Mouse (Mus musculus) heart, adult 2 months (tissue): ENCODE results near the gene Gm37240. TPM values are rescaled to one million over a fixed set of nuclear protein-coding genes. Genes with fewer than 3 reads are reported as not detected.

ENCODE experiments used
- DNase-seq, 2 experiments: peaks; one replicate each; pipeline ENCODE4 v3.0.0; 2021
- H3K27ac ChIP-seq: fragments of 200-600 bp; 2 replicates; pipeline ENCODE4 v1.8.1; 2022
- H3K27me3 ChIP-seq: fragments of 200-500 bp; 2 replicates; pipeline ENCODE4 v1.6.1; 2012; ENCODE audit warnings: mild to moderate bottlenecking, low read length, inconsistent platforms, mixed read lengths; ENCODE audit not compliant: control insufficient read depth, insufficient read depth
- H3K36me3 ChIP-seq: fragments of 200-500 bp; 2 replicates; pipeline ENCODE4 v1.6.1; 2012; ENCODE audit warnings: low read length, inconsistent platforms; ENCODE audit not compliant: control insufficient read depth, insufficient read depth
- H3K4me1 ChIP-seq: fragments of 200-500 bp; 2 replicates; pipeline ENCODE4 v1.6.1; 2011; ENCODE audit warnings: low read length; ENCODE audit not compliant: control insufficient read depth, insufficient read depth
- H3K4me3 ChIP-seq: fragments of 200-600 bp; 2 replicates; pipeline ENCODE4 v1.8.1; 2022
- H3K79me2 ChIP-seq: fragments of 200-500 bp; replicated peaks from 2 replicates; pipeline ENCODE4 v1.6.1; 2012; ENCODE audit warnings: mild to moderate bottlenecking, inconsistent platforms, low read length, moderate library complexity, mixed read lengths; ENCODE audit not compliant: control insufficient read depth, insufficient read depth
- H3K9ac ChIP-seq: fragments of 200-500 bp; 2 replicates; pipeline ENCODE4 v1.6.1; 2012; ENCODE audit warnings: low read depth, mild to moderate bottlenecking, control low read depth, inconsistent platforms, low read length, mixed read lengths
- CTCF ChIP-seq: fragments of 200-600 bp; IDR thresholded peaks from 2 replicates; pipeline ENCODE4 v1.8.1; 2022; ENCODE audit warnings: antibody characterized with exemption, mild to moderate bottlenecking, moderate library complexity
- EP300 ChIP-seq: fragments of 200-500 bp; IDR thresholded peaks from 2 replicates; pipeline ENCODE4 v1.6.1; 2011; ENCODE audit warnings: low read depth, low read length, control low read depth; ENCODE audit not compliant: insufficient read depth
- POLR2A ChIP-seq: fragments of 200-500 bp; IDR thresholded peaks from 2 replicates; pipeline ENCODE4 v1.6.1; 2011; ENCODE audit warnings: mild to moderate bottlenecking, low read depth, low read length, control low read depth; ENCODE audit not compliant: insufficient read depth
- WGBS: fragments of 180-500 bp; shearing (Covaris S2); methylation state at CpG from one replicate; pipeline ENCODE4 v1.1.7; 2018; 5-methylcytosine and 5-hydroxymethylcytosine counted together
- intact Hi-C: fragments of 180-260 bp; cut with DNase I; formaldehyde crosslinking; loops from one replicate; pipeline ENCODE4 v1.15.1; 2025
- polyA plus RNA-seq: library from polyadenylated mRNA; depleted of rRNA; stranded (reverse); fragments of >200 nt; gene quantifications from 2 replicates; pipeline ENCODE4 v1.2.3, GENCODE M21; 2012
- total RNA-seq, 2 experiments: library from RNA; stranded (reverse); gene quantifications; 2 replicates each; pipeline ENCODE4 v1.2.3; 2021

Gm37240 gene
- total and polyA plus RNA-seq, 3 experiments, result 25.0 to 45.3 (median 36.6) TPM

DNA sequence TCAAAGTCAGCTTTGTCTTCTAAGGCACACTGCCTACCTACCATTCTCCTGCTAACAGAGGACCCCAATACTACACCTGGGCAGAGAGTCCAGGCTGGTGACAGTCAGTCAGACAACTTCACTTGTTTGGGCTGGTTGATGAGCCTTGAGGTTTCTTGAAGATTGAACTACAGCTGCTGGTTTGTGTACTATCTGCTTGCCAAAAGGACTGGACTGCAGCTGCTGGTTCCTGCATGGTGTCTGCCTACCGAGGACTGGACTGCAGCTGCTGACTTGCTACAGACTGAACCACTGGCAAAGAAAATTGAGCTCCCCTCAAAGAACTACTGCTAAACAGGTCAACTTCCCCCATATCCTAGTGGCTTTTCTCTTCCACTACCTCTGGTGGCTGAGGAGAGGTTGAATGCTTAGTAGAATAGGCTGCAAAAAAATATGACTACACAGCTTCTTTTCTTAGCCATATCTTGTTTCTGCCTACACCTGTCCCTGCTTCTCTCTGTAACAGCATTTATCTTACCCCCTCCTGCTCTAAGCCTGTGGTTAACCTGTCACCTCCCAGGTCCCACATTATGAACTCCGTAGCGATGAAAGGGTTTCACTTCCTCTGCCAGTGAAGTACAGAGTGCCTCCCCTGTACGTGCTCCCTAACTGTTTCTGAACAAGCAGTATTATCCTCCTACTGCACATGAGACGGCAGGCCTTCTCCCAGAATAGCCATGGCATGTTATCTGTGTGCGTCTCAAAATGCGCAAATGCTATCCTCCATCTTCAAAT is 173.2 kb downstream of the Gm37240 start:
- WGBS, result 65% methylated on average over 7 of the region's 7 CpGs
- intact Hi-C loops, result no loop called here
- Histone ChIP-seq H3K27ac (no peak overlapping the region), H3K36me3 (no peaks in the 10 kb centered on the region), H3K9ac (no peak overlapping the region), H3K4me3 (no peak overlapping the region), H3K79me2 (no peaks in the 10 kb centered on the region; the same call in 1 of the 2 replicates), H3K27me3 (no peaks in the 10 kb centered on the region), H3K4me1 (no peaks in the 10 kb centered on the region)
- no peak for TF ChIP-seq EP300
- no peak for TF ChIP-seq POLR2A
- TF ChIP-seq CTCF, result no peak
- no peak for DNase-seq

DNA sequence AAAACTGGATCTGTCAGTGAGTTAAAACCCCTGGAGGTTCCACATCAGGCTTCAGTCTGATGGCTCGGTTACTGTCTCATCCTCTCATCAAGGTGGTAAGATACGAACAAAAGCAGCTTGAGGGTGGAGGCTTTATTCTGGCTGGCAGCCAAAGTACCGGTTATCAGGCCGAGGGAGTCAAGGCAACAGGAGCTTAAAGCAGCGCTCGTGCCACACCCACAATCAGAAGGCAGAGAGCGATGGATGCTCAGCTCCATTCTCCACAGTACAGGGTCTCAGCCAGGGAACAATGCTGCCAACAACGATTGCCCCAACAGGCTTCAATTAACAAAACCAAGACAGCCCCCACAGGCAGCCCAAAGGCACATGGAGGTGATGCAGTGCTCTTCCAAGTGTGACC is 176.6 kb downstream of the Gm37240 start:
- H3K9ac ChIP-seq, result no peak overlapping the region
- H3K4me3 ChIP-seq, result no peak overlapping the region
- no peak overlapping the region for H3K27ac ChIP-seq
- no peak for TF ChIP-seq EP300
- TF ChIP-seq CTCF, result no peak
- no peak for TF ChIP-seq POLR2A
- WGBS, result 23% methylated on average over 8 of the region's 8 CpGs
- intact Hi-C loops, result no loop called here
- no peaks in the 10 kb centered on the region for H3K27me3 ChIP-seq
- no peak for DNase-seq
- H3K36me3 ChIP-seq, result no peaks in the 10 kb centered on the region
- no peaks in the 10 kb centered on the region for H3K79me2 ChIP-seq
- H3K4me1 ChIP-seq, result no peaks in the 10 kb centered on the region

DNA sequence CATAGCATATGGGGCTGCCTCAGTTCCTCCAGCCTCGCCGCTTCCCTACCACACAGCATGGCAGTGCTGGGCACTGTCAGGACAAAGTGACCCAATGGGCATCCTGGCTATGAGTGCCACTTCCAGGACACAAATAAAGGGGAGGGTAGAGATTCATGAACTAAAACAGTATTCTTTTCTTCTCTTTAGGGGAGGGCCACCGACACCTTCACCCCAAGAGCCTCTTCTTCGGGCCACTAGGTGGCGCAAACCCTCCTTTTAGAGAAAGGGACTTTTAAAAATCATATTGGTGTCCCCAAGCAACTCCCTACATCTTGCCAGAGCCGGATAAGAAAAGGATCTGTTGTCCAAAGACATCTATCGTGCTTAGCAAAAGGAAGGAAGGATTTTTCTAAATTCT is 179.9 kb downstream of the Gm37240 start:
- 40% methylated on average over 7 of the region's 7 CpGs for WGBS
- Histone ChIP-seq H3K79me2 (no peaks in the 10 kb centered on the region), H3K36me3 (no peaks in the 10 kb centered on the region), H3K4me1 (no peaks in the 10 kb centered on the region), H3K27me3 (no peaks in the 10 kb centered on the region), H3K9ac (no peak overlapping the region), H3K27ac (no peak overlapping the region), H3K4me3 (no peak overlapping the region)
- TF ChIP-seq CTCF (peak; percentile 95), EP300 (no peak), POLR2A (no peak)
- DNase-seq, result peak; percentile 17 to 59
- intact Hi-C loops, result loop anchor here (1.0 to 5.0 kb wide), 3 partner anchors 210 to 420 kb away; no protein-coding TSS in a partner anchor

DNA sequence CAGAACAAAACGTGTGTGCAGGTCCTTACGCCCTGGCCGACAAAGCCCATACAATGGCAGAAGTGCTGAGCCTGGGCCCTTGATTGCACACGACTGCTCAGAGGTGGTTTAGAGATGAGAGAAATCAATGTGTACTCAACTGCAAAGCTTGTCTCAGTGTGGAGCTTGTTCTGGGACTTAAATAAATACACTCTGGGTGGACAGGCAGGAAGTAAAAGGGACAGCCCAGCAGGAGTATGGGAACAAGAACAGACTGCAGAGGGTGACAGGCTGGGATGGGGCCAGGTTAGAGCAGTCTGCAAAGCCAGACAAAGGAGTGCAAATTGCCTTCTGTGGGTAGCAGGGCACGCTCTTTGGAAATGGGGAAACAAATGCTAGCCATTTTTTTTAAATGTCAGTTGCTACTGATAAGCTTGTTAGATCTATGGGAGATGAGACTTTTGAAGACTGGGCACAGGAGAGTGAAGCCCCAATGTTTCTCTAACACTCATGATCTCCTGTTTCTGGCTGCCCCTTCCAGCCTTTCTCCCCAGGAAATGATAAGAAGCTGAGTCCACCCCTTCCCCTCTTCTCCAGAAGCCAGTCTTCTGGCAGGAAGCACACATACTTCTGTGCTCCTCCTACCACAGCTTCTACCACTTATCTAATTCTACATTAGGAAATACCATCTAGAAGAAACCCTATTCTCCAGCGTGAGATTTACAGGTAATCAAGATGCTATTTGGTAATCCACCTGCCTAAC is 184.0 kb downstream of the Gm37240 start:
- intact Hi-C loops, result no loop called here
- Histone ChIP-seq H3K79me2 (no peaks in the 10 kb centered on the region), H3K9ac (no peak overlapping the region), H3K27me3 (no peaks in the 10 kb centered on the region), H3K27ac (no peak overlapping the region), H3K4me1 (no peaks in the 10 kb centered on the region), H3K4me3 (no peak overlapping the region), H3K36me3 (no peaks in the 10 kb centered on the region)
- TF ChIP-seq EP300 (no peak), POLR2A (no peak), CTCF (no peak)
- WGBS, result 51% methylated on average over 6 of the region's 6 CpGs
- DNase-seq, result no peak

DNA sequence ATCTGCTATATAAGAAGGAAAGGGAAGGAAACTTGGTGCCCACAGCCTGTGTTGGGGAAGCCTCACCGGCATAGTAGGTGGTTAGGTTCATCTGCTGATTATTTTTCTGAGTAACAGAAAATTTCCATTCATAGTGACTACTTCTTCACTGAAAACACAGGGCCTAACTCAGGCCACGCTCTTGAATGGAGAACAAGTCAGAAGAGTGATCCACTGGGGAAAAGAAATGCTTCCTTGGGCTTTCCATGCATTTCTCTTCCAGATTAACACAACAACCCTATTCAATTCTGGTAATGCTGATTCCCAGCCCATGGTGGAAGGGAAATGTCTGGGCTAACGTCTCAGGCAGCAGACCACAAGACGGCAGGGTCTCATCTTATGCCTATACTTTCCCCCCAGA is 188.8 kb downstream of the Gm37240 start:
- WGBS, result 86% methylated on average over 4 of the region's 4 CpGs
- no peak overlapping the region for H3K9ac ChIP-seq
- TF ChIP-seq POLR2A (no peak), EP300 (no peak), CTCF (no peak)
- H3K4me3 ChIP-seq, result no peak overlapping the region
- no peak overlapping the region for H3K27ac ChIP-seq
- intact Hi-C loops, result no loop called here
- H3K79me2 ChIP-seq, result no peaks in the 10 kb centered on the region
- no peaks in the 10 kb centered on the region for H3K27me3 ChIP-seq
- H3K36me3 ChIP-seq, result no peaks in the 10 kb centered on the region
- no peaks in the 10 kb centered on the region for H3K4me1 ChIP-seq
- DNase-seq, result no peak

DNA sequence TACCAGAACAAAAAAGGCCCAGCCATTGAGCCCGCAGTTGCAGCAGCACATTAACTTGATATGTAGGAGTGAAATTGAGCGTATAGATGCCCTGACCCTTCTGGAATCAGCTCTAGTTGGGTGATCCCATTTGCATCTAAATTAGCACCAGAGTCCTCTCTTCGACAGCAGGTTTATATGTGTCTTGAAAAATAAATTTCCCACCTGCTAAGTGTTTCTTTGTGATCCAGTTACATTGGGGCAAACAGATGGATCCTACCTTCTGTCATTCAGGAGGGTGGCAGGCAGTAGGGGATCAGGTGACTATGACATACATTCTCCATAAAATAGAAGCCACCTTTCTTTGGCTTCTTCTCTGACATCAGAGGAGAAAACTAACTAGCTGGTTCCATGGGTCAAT is 192.3 kb downstream of the Gm37240 start:
- DNase-seq, result no peak
- TF ChIP-seq EP300 (no peak), POLR2A (no peak), CTCF (no peak)
- Histone ChIP-seq H3K4me1 (no peaks in the 10 kb centered on the region), H3K4me3 (no peak overlapping the region), H3K9ac (no peak overlapping the region), H3K79me2 (no peaks in the 10 kb centered on the region), H3K36me3 (no peaks in the 10 kb centered on the region), H3K27me3 (no peaks in the 10 kb centered on the region), H3K27ac (no peak overlapping the region)
- intact Hi-C loops, result no loop called here
- WGBS, result 90% methylated on average over 3 of the region's 3 CpGs
